Mouse (Mus musculus): ENCODE data around the gene Gbgt1. TPM values are rescaled to one million over a fixed set of nuclear protein-coding genes. Genes with fewer than 3 reads are reported as not detected.

Gbgt1 gene
- polyA plus RNA-seq, 1 experiment from 2014 or later: 5.8 TPM

GRCm38 (mm10) chr2:28540587-28541227, 44.0 kb downstream of the Gbgt1 start:
- H3K36me3 ChIP-seq: peaks cover 49% of the 10 kb centered on the region
- WGBS: 85% methylated on average over 8 of the region's 8 CpGs
- H3K4me1 ChIP-seq: peaks cover 48% of the 10 kb centered on the region

GRCm38 (mm10) chr2:28543894-28544293, 47.2 kb downstream of the Gbgt1 start:
- Histone ChIP-seq H3K27ac (no peak overlapping the region), H3K4me1 (peaks cover 18% of the 10 kb centered on the region), H3K36me3 (peaks cover 72% of the 10 kb centered on the region), H3K27me3 (no peaks in the 10 kb centered on the region), H3K4me2 (no peak overlapping the region), H3K9ac (no peak overlapping the region), H3K9me3 (replicated peaks) (no peaks in the 10 kb centered on the region), H3K4me3 (replicated peaks) (no peak overlapping the region)
- no peak for ATAC-seq (replicated peaks; ENCODE audit: low FRiP score)
- 90% methylated on average over 8 of the region's 8 CpGs for WGBS

More at GRCm38 (mm10) chr2:28540587-28541227, 44.0 kb downstream of the Gbgt1 start:
- no peak for ATAC-seq (replicated peaks; ENCODE audit: low FRiP score)
- Histone ChIP-seq H3K27ac (no peak overlapping the region), H3K4me3 (replicated peaks) (no peak overlapping the region), H3K27me3 (no peaks in the 10 kb centered on the region), H3K9me3 (replicated peaks) (no peaks in the 10 kb centered on the region), H3K9ac (no peak overlapping the region), H3K4me2 (no peak overlapping the region)

GRCm38 (mm10) chr2:28545976-28546375, 49.3 kb downstream of the Gbgt1 start:
- Histone ChIP-seq H3K4me3 (replicated peaks) (no peak overlapping the region), H3K9me3 (replicated peaks) (no peaks in the 10 kb centered on the region), H3K27me3 (no peaks in the 10 kb centered on the region), H3K27ac (no peak overlapping the region), H3K9ac (no peak overlapping the region), H3K4me1 (peaks cover 2% of the 10 kb centered on the region; the same call in 1 of the 2 replicates), H3K36me3 (peaks cover 86% of the 10 kb centered on the region), H3K4me2 (no peak overlapping the region)
- no peak for ATAC-seq (replicated peaks; ENCODE audit: low FRiP score)

- Histone ChIP-seq H3K4me1 (peaks cover 6% of the 10 kb centered on the region; the same call in 1 of the 2 replicates), H3K4me3 (replicated peaks) (no peak overlapping the region), H3K9ac (no peak overlapping the region), H3K36me3 (peaks cover 90% of the 10 kb centered on the region), H3K27me3 (no peaks in the 10 kb centered on the region), H3K9me3 (replicated peaks) (no peaks in the 10 kb centered on the region), H3K27ac (no peak overlapping the region), H3K4me2 (no peak overlapping the region)
- WGBS: 82% methylated on average over 6 of the region's 6 CpGs
- ATAC-seq (replicated peaks; ENCODE audit: low FRiP score): no peak
Measured at GRCm38 (mm10) chr2:28546560-28546959, 49.9 kb downstream of the Gbgt1 start.

GRCm38 (mm10) chr2:28547237-28548172, 50.8 kb downstream of the Gbgt1 start:
- H3K4me2 ChIP-seq: no peak overlapping the region
- no peaks in the 10 kb centered on the region for H3K9me3 ChIP-seq (replicated peaks)
- H3K27me3 ChIP-seq: no peaks in the 10 kb centered on the region
- H3K36me3 ChIP-seq: peaks cover 90% of the 10 kb centered on the region
- WGBS: 48% methylated on average over 11 of the region's 11 CpGs
- ATAC-seq (replicated peaks; ENCODE audit: low FRiP score): peak; percentile 33
- H3K27ac ChIP-seq: 0 out of 2 replicates have a peak overlapping the region, but pooled peaks have one; percentile 4
- H3K9ac ChIP-seq: no peak overlapping the region
- peaks cover 7% of the 10 kb centered on the region; the same call in 1 of the 2 replicates for H3K4me1 ChIP-seq
- no peak overlapping the region for H3K4me3 ChIP-seq (replicated peaks)

GRCm38 (mm10) chr2:28549157-28549556, 52.5 kb downstream of the Gbgt1 start:
- no peak overlapping the region for H3K9ac ChIP-seq
- no peak overlapping the region for H3K4me2 ChIP-seq
- H3K9me3 ChIP-seq (replicated peaks): no peaks in the 10 kb centered on the region
- H3K4me3 ChIP-seq (replicated peaks): no peak overlapping the region
- H3K4me1 ChIP-seq: peaks cover 7% of the 10 kb centered on the region; the same call in 1 of the 2 replicates
- ATAC-seq (replicated peaks; ENCODE audit: low FRiP score): no peak
- peaks cover 90% of the 10 kb centered on the region for H3K36me3 ChIP-seq
- WGBS: 89% methylated on average over 13 of the region's 13 CpGs
- no peak overlapping the region for H3K27ac ChIP-seq
- no peaks in the 10 kb centered on the region for H3K27me3 ChIP-seq

- Histone ChIP-seq H3K27ac (no peak overlapping the region), H3K4me1 (peaks cover 5% of the 10 kb centered on the region; the same call in 1 of the 2 replicates), H3K27me3 (no peaks in the 10 kb centered on the region), H3K9me3 (replicated peaks) (no peaks in the 10 kb centered on the region), H3K4me2 (no peak overlapping the region), H3K4me3 (replicated peaks) (no peak overlapping the region), H3K36me3 (peaks cover 63% of the 10 kb centered on the region), H3K9ac (no peak overlapping the region)
- no peak for ATAC-seq (replicated peaks; ENCODE audit: low FRiP score)
- WGBS: 93% methylated on average over 5 of the region's 5 CpGs
Measured at GRCm38 (mm10) chr2:28552301-28552700, 55.6 kb downstream of the Gbgt1 start.

Other genes starting within 250 kb of the Gbgt1 start
- gene Ppp1r26, start 50.1 kb upstream of the Gbgt1 start, polyA plus RNA-seq (2015; fragmentation: Nextera tagmentation; extraction: Ambion mirVana): 5.4 and 6.0 TPM in 2 replicates
- gene 1700007K13Rik, start 30.6 kb upstream of the Gbgt1 start, polyA plus RNA-seq (2015; fragmentation: Nextera tagmentation; extraction: Ambion mirVana): 0.52 TPM in 1 of 2 replicates, not detected in the other
- gene Mrps2, start 28.8 kb upstream of the Gbgt1 start, polyA plus RNA-seq (2015; fragmentation: Nextera tagmentation; extraction: Ambion mirVana): 62.0 and 64.0 TPM in 2 replicates
- 10.6 and 12.6 TPM in 2 replicates for gene Gm10134, start 9.2 kb downstream of the Gbgt1 start, polyA plus RNA-seq (2015; fragmentation: Nextera tagmentation; extraction: Ambion mirVana)
- gene Ralgds, start 16.2 kb downstream of the Gbgt1 start, polyA plus RNA-seq (2015; fragmentation: Nextera tagmentation; extraction: Ambion mirVana): 22.6 and 30.5 TPM in 2 replicates
- 0.34 TPM in 1 of 2 replicates, not detected in the other for gene Cel, start 66.5 kb downstream of the Gbgt1 start, polyA plus RNA-seq (2015; fragmentation: Nextera tagmentation; extraction: Ambion mirVana)
- 44.3 and 48.8 TPM in 2 replicates for gene Gtf3c5, start 86.9 kb downstream of the Gbgt1 start, polyA plus RNA-seq (2015; fragmentation: Nextera tagmentation; extraction: Ambion mirVana)
- 0.69 and 1.1 TPM in 2 replicates for gene Gfi1b, start 125.1 kb downstream of the Gbgt1 start, polyA plus RNA-seq (2015; fragmentation: Nextera tagmentation; extraction: Ambion mirVana)
- gene Tsc1, start 144.3 kb downstream of the Gbgt1 start, polyA plus RNA-seq (2015; fragmentation: Nextera tagmentation; extraction: Ambion mirVana): 18.4 and 22.9 TPM in 2 replicates
- 2.7 and 3.0 TPM in 2 replicates for gene Spaca9, start 202.8 kb downstream of the Gbgt1 start, polyA plus RNA-seq (2015; fragmentation: Nextera tagmentation; extraction: Ambion mirVana)
- gene Ak8, start 203.3 kb downstream of the Gbgt1 start, polyA plus RNA-seq (2015; fragmentation: Nextera tagmentation; extraction: Ambion mirVana): 0.99 and 1.0 TPM in 2 replicates